Mouse (Mus musculus) naive thymus-derived CD4-positive, alpha-beta T cell, adult 2 months (primary cell): ENCODE measurements around the gene Dpagt1.
"Not testable (repeated sequence)": the region's sequence is repeated elsewhere in the genome, so short reads cannot be mapped to it uniquely, and the experiment has no call there.

Experiments
- DNase-seq: peaks from one replicate; pipeline ENCODE4 v3.0.0-alpha.2; 2011; ENCODE audit warnings: low read depth

Gene Dpagt1

DNA sequence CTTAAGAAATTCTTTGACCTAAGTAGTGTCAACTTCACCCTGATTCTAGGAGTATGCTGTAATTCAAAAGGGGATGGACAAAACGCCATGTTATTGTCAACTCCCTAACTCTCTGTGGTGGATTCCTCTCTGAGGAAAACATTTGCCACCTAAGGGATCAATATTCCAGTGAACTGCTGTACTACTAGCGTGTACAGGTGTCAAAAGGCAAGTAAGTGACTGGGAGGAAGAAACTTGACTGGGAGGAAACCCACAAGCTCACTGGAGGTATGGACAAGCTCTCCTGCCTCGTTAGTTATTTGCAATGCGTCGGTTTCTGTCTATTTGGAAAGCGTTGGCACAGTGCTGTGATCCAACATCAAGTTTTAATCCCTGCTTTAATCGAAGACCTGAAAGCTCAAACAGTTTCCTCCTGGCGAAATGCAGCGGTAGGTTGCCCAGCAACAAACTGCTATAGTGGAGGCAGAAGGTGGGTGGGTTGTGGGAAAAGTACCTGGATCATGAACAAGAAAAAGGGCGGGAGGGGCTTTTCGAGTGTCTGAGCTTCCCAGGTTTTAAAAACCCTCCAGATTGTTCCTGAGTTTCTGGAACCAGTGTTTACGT, at the start of gene Dpagt1:
Gene Dpagt1, plus strand, starts transcription at position 252 of the 603 bp plus-strand sequence.
- DNase-seq, result peak; percentile 42

DNA sequence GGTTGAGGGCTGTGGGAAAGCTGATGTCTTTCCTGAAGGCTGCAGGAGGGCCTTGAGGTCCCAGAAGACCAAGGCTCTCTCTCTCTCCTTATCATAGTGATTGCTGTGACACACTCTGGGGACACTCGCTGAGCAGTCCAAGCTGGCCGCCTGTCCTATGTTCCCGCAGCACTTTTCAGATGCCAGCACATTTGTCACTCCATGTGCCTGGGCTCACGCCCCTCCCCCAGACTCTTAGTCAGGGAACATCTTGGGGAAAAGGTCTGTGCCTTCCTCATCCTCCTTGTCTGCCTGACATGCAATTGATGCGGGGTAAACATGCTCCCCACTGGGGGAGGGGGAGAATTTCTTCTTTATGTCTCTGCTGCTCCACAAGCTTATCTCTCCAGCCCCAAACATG, 42.6 kb upstream of the Dpagt1 start:
- DNase-seq, result no peak

DNA sequence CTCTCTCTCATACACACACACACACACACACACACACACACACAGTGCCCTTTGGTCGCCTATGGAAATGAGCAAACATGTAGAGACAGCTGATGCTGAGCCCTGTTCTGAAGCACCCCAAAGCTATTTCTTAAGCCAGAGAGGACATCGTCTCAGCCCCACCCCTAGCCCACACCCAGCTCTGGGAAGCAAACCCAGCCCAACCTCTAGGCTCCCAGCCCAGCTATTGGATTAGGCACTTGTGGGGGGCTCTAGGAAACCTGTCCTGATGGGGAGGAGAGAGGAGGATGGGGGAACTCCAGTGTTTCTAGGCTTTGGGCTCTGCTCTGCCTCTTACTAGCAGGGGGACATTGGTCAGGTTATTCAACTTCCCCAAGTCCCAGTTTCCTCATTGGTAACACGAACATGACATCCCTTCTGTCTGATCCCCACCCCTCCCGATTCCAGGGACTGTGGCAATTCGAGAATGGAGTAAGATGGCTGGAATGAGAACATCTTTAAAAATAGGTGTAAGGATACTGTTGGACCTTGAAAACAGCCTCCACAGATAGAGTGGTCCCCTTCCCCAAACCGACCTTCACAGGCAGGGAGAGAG, 39.5 kb upstream of the Dpagt1 start:
- DNase-seq, result no peak

DNA sequence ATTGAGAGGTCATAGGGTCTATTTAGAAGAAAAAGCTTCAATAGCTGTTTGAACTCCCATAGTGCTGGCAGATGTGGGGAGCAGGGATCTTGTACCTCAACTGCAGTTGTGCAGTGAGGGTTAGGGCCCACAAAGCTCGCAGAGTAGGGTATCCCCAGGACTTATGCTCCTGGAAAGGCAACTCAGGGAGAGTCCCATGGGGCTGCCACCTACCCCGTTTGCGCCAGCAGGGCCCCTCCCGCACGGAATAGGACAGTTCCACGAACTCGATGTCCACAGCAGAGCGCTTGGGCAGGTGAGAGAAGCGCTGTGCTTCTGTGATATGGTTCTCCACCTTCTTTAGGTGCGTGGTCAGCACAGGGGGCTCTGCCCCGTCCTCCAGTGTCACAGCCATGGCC, 38.8 kb upstream of the Dpagt1 start:
- peak; percentile 21 for DNase-seq

DNA sequence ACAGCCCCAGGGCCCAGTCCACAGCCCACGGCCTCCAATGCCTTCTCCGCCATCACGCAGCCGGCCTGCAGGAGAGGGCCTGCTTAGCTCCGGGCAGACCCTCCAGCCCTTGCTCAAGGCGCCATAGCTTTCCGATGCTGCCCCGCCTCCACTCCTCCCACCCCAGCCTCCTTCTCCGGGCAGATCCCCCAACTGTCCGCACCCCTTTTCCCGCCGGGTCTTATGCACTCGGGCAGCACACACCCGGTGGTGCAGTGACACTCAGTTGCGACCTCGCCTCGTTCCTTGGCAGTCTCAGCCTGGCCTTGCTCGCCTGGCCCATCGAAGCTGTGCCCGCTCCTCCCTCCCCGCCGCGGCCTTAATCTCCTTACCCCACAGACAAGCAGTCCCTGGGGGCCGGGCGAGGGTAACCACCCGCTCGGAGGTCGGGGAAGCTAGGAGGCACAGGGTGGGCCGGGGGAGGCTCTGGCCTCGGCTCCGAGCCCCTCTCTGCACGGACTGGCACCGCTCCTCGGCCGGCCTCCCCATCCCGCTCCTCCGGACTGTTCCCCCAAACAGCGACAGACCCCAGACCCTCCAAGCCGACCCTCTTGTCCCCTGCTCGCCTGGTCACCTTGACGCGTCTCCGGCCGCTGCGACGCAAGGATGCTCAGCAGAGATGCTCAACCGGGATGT, 38.3 kb upstream of the Dpagt1 start:
- DNase-seq, result peak; percentile 26

DNA sequence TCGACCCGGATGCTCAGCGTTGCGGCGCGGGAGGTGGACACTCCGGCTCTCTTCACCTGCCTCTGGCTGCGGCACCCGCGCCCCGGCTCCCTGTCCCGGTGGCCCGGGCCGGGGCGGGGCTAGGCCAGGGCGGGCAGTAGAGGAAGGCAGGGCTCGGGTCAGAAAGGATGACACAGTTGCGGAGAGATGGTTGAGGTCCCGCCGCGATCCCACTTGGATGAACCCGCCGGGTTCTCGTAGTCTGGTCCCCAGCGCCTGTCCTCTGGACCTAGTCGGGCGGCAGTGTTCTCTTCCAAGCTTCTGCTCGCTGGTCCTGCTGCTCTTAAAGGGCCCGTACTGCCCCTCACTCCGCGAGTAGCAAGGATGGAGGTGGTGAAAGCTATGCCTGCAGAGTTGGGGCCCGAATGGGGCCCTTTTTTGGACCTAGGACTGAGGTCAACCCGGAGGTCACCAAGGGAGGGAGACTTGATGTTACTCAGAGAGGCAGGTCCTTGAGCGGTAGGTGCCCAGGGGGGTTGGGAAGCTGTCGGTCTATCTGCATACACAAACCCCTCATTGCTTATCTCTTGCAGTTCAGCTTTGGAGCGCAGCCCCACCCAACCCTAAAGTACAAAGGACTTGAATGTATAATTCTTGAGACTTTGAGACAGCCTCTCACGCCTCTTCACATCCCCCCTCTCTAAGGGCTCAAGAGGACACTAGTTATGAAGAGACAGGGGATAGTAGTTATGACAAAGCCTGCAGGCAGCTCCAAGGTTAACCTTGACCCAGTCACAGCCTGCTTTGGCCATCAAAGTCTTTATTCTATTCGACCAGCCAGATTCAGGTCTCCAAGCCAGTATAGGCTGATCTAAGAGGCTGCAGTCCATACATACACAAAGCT, 37.5 kb upstream of the Dpagt1 start, which contains the start of gene Abcg4:
Gene Abcg4, minus strand, starts transcription at position 540 of the 883 bp plus-strand sequence.
- peak; percentile 33 for DNase-seq

DNA sequence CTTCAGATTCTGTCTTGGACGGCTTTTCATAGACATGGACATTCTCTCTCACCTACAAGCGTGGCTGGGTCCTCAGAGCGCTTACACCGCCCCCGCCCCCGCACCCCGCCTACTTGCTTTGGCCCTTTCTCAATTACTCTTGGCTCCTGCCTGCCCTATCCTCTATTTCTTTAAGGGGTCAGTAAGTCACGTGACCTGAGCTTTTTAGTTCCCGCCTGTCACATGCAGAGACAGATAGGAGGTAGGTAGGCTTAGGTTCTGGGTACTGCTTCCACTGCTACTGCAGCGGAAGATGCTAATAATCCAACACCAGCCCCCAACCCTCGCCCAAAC, 36.9 kb upstream of the Dpagt1 start:
- DNase-seq, result no peak

DNA sequence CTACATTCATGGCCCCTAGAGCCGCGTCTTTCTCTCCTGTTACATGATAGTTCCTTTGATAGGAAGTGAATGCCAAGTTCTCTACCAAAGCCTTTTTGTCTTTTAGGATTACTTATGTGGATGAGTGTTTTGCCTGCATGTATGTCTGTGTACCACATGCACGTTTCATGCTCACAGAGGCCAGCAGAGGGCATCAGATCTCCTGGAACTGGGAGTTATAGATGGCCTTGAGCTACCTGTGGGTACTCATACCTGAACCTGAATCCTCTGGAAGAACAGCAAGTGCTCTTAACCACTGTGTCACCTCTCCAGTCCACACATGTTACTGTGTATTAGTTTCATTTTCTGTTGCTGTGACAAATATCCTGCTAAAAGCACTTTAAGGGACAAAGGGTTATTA, 33.3 kb upstream of the Dpagt1 start:
- peak; percentile 79 for DNase-seq

DNA sequence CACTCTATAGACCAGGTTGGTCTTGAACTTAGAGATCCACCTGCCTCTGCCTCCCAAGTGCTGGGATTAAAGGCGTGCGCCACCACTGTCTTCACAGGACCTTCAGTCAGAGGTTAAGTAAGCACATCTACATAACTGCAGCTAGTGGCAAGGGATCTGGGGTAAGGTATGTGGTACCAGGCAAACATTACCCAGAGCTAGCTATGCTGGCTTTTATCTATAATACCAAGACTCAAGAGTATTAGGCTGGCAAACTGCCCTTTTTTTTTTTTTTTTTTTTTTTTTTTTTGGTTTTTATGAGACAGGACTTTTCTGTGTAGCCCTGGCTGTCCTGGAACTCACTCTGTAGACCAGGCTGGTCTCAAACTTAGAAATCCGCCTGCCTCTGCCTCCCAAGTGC, 25.8 kb upstream of the Dpagt1 start:
- not testable (repeated sequence) for DNase-seq

DNA sequence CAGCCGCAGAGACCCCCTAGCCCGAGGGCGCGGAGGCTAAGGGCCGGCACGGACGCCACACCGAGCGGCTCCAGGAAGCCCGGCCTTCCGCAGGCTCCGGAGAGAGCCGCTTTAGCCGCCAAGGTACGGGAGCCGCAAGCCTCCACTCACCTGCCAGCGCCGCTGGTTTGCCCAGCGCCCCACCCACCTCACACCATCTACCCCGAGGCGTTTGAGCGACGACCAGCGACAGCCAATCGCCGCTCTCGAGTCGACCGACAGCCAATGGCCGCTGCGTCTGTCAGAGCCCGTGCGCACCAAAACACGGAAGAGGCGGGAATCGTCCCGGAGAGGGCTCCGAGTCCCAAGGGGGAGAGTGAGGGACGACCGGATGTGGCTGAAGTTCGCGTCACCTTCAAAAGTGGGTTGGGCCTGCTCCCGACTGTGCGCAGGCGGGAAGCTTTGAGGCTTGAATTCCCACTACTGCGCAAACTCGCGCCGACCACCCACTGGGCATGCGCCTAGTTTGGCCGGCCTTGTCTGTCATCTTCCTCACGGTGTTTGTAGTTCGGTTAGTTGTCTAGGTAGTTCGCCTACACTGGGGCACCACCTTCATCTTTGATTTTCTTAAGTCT, 20.2 kb upstream of the Dpagt1 start, which contains the start of gene Hinfp:
Gene Hinfp, minus strand, starts transcription at position 206 of the 614 bp plus-strand sequence.
- DNase-seq, result peak; percentile 99

DNA sequence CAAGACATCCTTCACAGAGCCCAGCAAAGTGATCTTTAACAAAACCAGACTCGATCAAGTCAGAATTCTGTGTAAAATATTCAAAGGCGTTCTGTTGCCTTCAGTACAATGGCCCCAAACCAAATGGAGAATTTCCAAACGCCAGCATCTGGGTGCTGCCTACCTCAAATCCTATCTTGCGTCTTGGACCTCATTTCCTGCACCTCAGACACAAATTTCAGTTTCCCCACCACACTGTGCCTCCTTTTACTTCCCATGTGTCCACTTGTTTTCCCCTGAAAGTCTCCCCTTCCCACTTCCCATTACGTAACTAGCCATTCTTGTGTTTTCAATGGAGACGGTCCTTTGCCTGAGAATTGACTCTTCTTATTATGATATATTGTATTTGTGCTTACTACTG, 19.3 kb upstream of the Dpagt1 start:
- DNase-seq, result no peak

DNA sequence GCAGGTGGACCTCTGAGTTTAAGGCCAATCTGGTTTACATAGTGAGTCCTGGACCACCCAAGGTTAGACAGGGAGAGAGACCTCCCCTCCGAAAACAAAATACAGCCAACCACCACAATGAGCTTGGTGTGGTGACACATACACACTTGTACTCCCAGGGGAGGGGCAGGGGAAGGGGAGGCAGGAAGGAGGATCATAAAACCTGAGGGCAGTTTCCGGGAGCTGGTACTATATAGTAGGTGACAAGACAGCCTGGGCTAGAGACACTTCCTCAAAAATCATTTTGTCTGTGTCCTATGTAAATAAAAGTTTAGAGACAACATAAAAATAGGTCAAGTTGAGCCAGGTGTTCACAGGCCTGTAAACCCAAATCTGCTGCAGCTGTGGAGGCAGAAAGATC, 18.6 kb upstream of the Dpagt1 start:
- DNase-seq, result peak; percentile 23

DNA sequence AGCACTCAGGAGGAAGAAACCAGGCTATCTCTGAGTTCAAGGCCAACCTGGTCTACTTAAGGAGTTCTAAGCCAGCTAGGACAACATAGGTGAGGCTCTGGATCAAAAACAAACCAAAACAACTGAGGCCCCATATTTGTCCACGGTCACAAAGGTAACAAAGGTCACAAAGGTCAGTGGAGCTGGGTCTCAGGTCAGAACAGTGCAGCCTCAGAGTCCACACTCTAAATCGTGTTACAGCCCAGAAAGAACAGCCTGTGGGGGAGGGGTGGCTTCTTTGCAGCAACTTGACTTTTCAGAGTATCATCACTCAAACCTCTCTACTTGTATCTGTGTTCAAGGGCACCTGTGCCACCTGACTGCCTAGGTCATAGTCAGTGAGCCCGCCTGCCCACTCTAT, 16.1 kb upstream of the Dpagt1 start:
- no peak for DNase-seq

DNA sequence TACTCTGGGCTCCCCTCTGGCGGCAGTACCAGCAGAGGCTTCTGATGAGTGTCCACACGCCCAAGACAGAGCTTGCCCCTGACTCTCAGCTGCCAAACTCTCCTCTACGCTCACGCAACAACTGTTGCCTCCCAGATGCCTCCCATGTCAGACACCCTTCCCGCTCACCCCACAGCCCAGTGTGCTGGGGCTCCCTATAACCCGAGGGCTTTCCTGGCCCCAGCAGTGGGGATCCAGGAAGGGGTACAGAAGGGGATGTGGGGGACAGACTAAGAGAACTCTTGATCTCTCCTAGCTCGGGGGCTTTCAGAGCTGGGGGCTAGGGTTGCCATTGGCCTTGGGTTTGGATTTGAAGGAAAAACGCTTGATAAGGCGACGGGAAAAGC, 15.1 kb upstream of the Dpagt1 start:
- no peak for DNase-seq

DNA sequence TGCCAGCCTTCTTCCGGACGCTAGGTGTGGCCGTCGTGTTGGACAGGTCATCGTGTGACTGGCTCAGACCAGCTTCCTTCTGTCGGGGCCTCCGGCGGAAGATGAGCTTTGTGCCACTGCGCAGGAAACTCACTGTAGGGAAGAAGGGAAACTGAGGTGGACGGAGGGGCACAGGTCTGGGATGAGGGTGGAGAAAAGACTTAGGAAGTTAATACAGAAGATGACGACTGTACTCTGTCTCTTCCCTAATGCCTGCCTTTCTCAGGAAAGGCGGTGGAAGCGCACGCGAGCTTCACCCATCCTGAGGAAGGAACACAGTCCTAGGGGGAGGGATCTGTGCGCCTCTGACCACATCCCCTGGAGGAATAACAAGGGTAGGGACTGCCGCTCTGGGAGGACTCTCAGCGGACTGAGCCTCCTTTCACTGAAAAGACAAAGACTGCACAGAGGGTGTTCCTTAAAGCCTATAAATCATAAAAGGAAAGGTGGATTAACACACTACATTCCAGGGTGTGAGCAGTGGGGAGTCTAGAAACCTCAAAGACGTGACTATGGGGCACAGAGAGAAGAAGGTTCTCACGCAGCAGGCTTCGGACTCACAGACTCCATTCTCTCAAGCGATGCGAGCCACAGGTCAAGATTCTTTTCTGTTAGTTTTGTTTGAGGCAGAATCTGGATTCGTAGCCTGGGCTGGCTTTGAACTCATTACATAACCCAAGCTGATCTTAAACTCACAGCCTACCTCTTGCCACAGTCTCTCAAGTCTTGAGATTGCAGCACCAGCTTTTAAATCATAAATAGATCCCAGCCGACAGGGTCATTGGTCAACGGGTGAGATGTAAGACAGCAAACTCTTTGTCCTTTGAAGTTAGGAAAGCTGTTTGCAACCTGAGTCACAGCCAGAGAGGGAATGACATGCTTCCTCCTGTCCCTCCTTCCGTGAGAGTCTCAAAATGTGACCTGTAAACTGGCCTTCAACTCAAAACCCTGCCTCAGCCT, 14.4 kb upstream of the Dpagt1 start:
- DNase-seq, result no peak

DNA sequence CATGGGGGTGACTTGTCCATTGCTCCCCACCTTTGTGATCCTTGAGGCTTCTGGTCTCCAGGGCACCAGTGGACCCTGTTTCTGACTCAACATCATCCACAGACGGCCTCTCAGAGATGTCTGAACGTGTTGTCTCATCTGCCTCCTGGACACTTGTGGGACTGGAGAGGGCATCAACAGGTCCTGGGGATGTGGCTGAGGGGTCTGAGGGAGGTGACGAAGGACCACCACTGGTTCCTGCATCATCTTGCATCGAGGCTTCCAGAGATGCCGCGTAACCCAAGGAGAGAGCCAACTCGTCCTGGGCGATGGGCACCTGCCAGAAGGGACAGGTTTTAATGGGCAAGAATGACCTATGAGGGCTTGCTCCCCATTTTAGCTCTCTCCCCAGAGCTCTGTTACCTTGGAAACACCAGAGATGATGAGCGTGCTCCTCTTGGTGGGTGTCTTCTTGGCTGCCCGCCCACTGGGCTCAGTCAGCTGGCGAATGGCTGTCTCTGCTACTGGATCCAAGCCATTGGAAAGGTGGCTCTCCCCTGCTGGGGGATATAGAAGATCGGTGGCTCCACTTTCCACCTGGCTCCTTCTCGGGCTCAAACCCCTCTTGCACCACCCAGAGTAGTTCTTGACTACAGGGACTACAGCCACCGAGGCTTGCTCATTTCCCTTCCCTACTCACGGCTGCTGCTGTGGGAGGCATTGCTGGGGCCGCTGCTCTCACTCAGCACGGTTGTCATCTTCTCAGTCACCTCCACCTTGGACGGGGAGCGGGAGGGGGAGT, 12.2 kb upstream of the Dpagt1 start:
- DNase-seq, result no peak

DNA sequence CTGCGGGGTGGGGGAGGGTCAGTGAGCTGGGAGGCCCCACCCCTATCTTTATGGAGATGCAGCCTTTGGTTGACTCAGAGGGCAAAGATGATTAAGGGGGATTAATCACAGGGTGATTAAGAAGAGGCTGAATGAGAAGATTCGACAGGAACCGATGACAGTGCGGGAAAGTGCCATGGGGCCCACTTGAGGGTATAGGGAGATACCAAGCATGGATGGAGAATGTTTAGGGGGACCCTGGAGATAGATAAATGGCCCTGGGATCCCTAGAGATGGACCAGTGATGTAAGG, 11.6 kb upstream of the Dpagt1 start:
- no peak for DNase-seq

DNA sequence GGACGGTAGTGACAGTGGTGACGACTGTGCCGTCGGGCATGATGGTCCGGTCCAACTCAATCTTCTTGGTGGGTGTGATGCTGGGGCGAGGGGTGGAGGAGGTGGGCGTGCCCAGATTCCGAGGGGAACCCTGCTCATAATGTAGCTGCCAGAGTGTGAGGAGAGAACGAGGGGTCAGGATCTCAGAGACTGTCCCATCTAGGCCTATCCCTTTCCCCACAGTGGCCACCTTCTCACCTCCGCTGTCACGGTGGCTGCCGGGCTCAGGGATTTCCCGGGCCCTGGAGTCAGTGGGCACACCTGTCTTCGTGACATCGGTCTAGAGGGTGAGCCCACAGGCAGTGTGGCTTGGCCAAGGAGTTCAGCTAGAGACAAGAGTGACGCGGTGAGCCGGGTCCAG, 10.9 kb upstream of the Dpagt1 start:
- no peak for DNase-seq

DNA sequence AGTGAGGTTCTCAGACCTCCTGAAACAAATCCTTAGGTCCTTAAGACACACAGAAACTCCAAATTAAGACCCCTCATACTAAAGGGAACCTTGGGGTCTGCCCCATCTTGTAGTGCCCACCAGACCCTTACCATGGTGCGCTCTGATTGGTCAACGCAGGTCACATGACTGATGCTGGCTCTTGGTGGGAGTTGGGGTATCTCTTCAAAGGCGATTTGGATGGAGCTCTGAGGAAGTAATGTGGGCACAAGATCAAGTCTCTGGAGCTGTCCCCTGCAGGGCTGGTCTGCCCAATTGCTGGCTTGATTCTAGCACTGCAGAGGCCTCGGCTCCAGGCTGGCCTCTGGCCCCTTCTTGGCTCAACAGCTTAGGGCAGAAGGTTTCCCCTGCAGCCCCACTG, 8.4 kb upstream of the Dpagt1 start:
- no peak for DNase-seq

DNA sequence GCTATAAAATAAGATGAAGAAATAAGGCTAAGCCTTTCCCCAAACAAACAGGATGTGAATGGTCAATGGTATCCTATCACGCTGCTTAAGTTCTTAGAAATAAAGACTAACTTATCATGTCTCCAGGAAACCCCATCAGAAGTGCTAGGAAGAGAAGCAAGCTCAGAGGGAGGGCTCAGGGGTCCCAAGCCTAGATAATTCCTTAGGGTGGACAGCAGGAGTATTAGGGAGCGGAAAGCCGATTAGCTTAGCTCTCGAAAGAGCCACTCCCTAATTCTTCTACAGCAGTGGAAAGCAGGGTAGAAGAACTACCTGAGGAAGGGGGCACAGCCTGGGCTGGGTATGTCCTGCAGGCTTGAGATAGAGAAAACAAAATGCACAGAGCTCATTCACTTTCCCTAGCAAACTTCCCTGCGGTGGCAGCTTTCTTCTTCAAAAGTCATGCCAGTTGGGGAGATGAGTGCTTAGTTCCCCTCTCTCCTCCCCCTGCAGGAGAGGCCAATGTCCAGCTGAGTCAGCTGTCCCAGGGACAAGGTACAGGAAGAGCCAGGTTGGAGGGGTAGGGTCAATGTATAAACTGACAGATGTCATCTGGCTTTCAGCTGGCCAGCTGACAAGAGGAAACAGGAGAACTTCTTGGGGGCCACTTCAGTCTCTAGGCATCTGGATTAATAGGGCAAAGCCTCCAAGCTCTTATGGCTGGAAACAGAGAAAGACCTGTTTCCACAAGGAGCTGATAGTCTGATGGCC, 7.6 kb upstream of the Dpagt1 start:
- DNase-seq, result no peak
